Mouse (Mus musculus) forebrain, embryonic 14.5 days (tissue): ENCODE results near the gene Clip4. TPM values are rescaled to one million over a fixed set of nuclear protein-coding genes. Genes with fewer than 3 reads are reported as not detected.
A peak's percentile ranks its signal among the peaks of the same experiment; 100 is the strongest.

Experiments
- ATAC-seq: fragments of 200-750 bp; cut with Nextera tagmentation; 2 replicates; pipeline ENCODE4 v1.8.0; 2017; ENCODE audit warnings: mild to moderate bottlenecking, moderate library complexity
- DNase-seq: peaks from one replicate; pipeline ENCODE4 v3.0.0-alpha.2; 2015; ENCODE audit warnings: low spot score
- H3K27ac ChIP-seq: fragments of 300-500 bp; sonication (generic); 2 replicates; pipeline ENCODE4 v1.5.1; 2014; ENCODE audit warnings: low read depth, mild to moderate bottlenecking, control low read depth, low read length, moderate library complexity
- H3K27me3 ChIP-seq: fragments of 300-500 bp; sonication (generic); replicated peaks from 2 replicates; pipeline ENCODE4 v1.6.1; 2014; ENCODE audit warnings: low read length, control low read depth, mixed read lengths; ENCODE audit not compliant: control insufficient read depth, insufficient read depth
- H3K36me3 ChIP-seq: fragments of 300-500 bp; sonication (generic); 2 replicates; pipeline ENCODE4 v1.6.1; 2014; ENCODE audit warnings: low read length, control low read depth; ENCODE audit not compliant: control insufficient read depth, insufficient read depth
- H3K4me1 ChIP-seq: fragments of 300-500 bp; sonication (generic); 2 replicates; pipeline ENCODE4 v1.6.1; 2014; ENCODE audit warnings: antibody characterized with exemption, low read length, control low read depth; ENCODE audit not compliant: control insufficient read depth, insufficient read depth
- H3K4me2 ChIP-seq: fragments of 300-500 bp; sonication (generic); 2 replicates; pipeline ENCODE4 v1.6.1; 2014; ENCODE audit warnings: mild to moderate bottlenecking, control low read depth, low read length
- H3K4me3 ChIP-seq: fragments of 300-500 bp; sonication (generic); 2 replicates; pipeline ENCODE4 v1.5.1; 2014; ENCODE audit warnings: low read depth, low read length, control low read depth
- H3K9ac ChIP-seq: fragments of 300-500 bp; sonication (generic); 2 replicates; pipeline ENCODE4 v1.6.1; 2014; ENCODE audit warnings: mild to moderate bottlenecking, low read length, control low read depth, moderate library complexity
- H3K9me3 ChIP-seq: fragments of 300-500 bp; sonication (generic); replicated peaks from 2 replicates; pipeline ENCODE4 v1.6.1; 2016; ENCODE audit warnings: low read length, control low read depth, mixed read lengths; ENCODE audit not compliant: control insufficient read depth
- WGBS: fragments of 180-500 bp; shearing (Covaris S2); extraction: QIAGEN DNeasy Blood & Tissue Kit; methylation state at CpG from one replicate; pipeline ENCODE4 v1.1.7; 2014; 5-methylcytosine and 5-hydroxymethylcytosine counted together
- polyA plus RNA-seq: library from polyadenylated mRNA; unstranded; fragments of >200 nt; fragmentation: Nextera tagmentation; extraction: Ambion mirVana; gene quantifications from 2 replicates; pipeline ENCODE4 v1.2.1, GENCODE M21; 2014

The Clip4 gene
- polyA plus RNA-seq, 1 experiment from 2014 or later = 6.9 TPM

DNA sequence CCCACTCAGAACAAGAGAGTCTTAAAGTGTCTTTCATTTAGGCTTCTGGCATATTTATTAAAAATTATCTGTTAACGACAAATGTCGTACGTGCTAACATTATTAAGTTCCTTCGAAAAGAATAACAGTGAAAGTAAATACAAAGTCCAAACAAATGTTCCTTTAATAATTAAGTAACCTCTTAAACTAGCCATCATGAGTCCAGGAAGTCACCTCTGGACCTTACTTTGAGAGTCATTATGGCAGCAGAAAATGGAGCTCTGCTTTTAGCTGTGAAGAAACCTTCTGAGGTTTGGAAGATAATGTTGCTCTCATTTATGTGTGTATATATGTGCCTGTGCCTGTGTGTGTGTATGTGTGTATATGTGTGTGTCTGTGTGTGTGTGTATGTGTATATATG lies 35.6 kb downstream of the Clip4 start:
- Histone ChIP-seq H3K9me3 (no peaks in the 10 kb centered on the region), H3K27ac (no peak overlapping the region), H3K4me2 (no peak overlapping the region), H3K4me3 (no peak overlapping the region), H3K36me3 (peaks cover 44% of the 10 kb centered on the region), H3K4me1 (no peaks in the 10 kb centered on the region), H3K27me3 (no peaks in the 10 kb centered on the region), H3K9ac (no peak overlapping the region)
- ATAC-seq = no peak
- 97% methylated on average over 4 of the region's 4 CpGs for WGBS
- DNase-seq = no peak

DNA sequence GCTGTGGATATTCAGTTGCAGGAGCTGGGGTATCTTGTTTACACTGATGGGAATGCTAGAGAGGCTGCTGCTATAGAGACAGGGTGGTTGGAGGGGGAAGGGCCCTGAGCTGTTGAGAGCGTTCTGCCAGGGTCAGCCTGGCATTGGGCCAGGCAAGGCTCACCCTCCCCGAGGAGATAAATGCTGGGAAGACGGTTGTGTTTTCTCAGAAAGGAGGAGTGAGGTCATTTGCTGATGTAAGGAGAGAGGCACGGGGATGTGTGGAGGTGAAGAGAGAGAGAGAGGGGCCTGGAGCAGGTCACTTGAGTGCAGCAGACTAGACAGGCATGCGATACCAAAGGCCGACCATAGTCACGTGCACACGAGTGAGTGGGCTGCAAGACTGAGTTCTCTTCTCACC lies 42.8 kb downstream of the Clip4 start:
- DNase-seq (peak; percentile 33), ATAC-seq (0 out of 2 replicates have a peak, but pooled peaks have one; percentile 20)
- 53% methylated on average over 8 of the region's 8 CpGs for WGBS
- no peaks in the 10 kb centered on the region for H3K27me3 ChIP-seq
- H3K4me3 ChIP-seq = no peak overlapping the region
- H3K9ac ChIP-seq = no peak overlapping the region
- H3K4me2 ChIP-seq = no peak overlapping the region
- H3K4me1 ChIP-seq = peaks cover 7% of the 10 kb centered on the region
- H3K27ac ChIP-seq = no peak overlapping the region
- H3K36me3 ChIP-seq = peaks cover 24% of the 10 kb centered on the region
- no peaks in the 10 kb centered on the region for H3K9me3 ChIP-seq

DNA sequence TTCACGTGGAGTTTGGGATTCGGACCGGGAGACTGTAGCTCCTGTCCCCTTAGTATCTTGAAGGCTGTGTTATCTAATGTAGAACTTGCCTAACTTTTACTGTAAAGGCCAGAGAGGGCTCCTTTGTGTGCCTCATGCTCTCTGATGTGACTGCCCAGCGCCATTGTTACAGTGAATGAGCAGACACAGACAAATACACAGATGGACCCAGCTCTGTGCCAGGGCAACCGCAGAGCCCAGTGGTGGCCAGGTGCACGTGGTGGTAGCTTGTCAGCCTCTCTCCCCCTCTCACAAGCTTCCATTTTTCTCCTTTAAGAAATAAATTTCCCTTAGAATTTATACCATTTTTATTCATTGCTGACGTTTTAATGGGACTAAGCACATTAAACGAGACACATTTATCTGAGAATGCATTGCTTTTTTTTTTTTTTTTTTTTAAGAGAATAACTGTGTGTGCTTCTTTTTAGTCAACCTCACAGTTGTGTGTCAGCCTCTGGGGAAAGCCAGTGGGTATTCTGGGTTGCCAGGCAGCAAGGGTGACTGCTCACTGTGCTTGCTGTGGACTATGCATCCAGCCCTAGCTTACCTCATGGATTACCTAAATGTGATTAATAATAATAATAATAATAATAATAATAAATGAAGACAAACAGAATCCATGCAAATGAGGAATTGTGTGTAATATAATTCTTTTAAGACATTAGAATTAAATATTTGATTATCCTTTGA lies 48.0 kb downstream of the Clip4 start:
- ATAC-seq (no peak; the same call in 1 of the 2 replicates), DNase-seq (peak; percentile 6)
- Histone ChIP-seq H3K27ac (no peak overlapping the region), H3K36me3 (peaks cover 11% of the 10 kb centered on the region), H3K27me3 (no peaks in the 10 kb centered on the region), H3K4me2 (no peak overlapping the region), H3K9ac (no peak overlapping the region), H3K9me3 (no peaks in the 10 kb centered on the region), H3K4me1 (peaks cover 2% of the 10 kb centered on the region; the same call in 1 of the 2 replicates), H3K4me3 (no peak overlapping the region)
- 69% methylated on average over 8 of the region's 8 CpGs for WGBS

DNA sequence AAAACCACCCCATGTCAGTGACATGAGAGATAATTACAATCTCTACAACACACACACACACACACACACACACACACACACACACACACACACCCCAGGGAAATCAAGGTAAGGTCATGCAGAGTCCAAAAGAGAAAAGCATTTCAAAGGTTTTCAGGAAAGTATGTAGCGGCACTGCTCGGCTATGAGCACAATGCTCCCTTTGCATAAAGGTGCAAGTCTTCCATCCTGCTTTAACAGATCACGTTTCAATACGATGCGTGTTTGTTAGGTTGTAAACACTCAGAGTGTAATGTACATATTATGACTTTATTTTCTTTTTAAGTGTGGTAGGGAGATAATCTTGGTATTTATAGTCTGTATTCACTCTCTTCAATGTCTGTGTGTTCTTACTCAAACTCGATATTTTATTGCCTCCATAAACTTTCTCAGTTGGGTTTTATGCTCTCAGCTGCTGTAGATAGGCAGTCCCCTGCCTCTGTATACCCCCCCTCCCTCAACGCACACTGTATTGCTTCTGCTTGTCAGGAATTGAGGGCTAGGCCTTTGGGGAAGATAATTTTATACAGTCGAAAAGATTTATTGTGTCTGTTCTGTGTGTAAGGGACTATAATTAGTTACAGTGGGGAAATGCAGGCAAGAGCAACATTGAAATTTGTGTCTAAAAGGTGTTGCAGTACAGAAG lies 55.5 kb downstream of the Clip4 start:
- Histone ChIP-seq H3K27ac (no peak overlapping the region), H3K4me1 (no peaks in the 10 kb centered on the region), H3K4me3 (no peak overlapping the region), H3K9me3 (no peaks in the 10 kb centered on the region), H3K36me3 (peaks cover 23% of the 10 kb centered on the region; the same call in 1 of the 2 replicates), H3K9ac (no peak overlapping the region), H3K27me3 (no peaks in the 10 kb centered on the region), H3K4me2 (no peak overlapping the region)
- ATAC-seq (no peak), DNase-seq (no peak)
- 86% methylated on average over 8 of the region's 8 CpGs for WGBS

DNA sequence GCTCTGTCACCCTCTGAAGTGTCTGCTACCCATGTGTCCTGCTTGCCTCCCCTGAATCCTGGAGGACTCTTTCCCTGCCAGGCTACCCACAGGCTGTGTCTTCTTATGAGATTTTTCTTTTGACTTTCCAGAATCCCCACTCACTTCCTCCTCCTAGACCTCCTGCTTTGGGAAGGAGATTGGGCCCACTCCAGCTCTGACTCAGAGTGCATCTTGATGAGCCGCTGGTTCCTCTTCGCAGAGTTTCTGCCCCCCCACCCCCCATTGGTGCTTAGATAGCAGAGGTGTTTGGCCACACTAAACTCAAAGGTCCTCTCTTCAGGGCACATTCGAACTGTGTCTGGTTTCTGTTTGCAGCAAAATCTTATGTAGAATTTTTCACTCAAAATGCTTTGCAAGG lies 58.3 kb downstream of the Clip4 start:
- Histone ChIP-seq H3K4me2 (no peak overlapping the region), H3K27me3 (no peaks in the 10 kb centered on the region), H3K4me3 (no peak overlapping the region), H3K4me1 (no peaks in the 10 kb centered on the region), H3K9me3 (no peaks in the 10 kb centered on the region), H3K36me3 (peaks cover 37% of the 10 kb centered on the region), H3K9ac (no peak overlapping the region), H3K27ac (no peak overlapping the region)
- DNase-seq = no peak
- WGBS = 94% methylated on average over 3 of the region's 3 CpGs
- ATAC-seq = no peak

DNA sequence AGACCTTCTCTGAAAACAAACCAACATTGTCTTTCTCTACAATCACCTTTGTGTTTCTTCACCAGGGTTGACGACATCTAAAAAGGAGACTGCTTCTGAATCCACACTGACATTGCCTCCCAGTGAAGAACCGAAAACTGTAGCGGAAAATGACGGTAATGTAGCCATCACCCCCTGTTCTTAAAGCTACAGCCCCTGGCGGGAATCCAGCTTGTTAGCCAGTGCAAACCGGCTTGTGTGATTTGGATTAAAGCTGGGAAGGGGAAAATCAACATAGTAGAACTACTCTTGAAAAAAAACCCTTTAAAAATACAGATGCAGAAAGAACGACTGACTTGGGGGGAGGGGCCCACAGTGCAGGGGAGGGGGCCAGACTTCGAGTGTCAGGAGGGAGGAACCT lies 59.4 kb downstream of the Clip4 start:
- Histone ChIP-seq H3K4me2 (no peak overlapping the region), H3K4me3 (no peak overlapping the region), H3K4me1 (no peaks in the 10 kb centered on the region), H3K9me3 (no peaks in the 10 kb centered on the region), H3K27me3 (no peaks in the 10 kb centered on the region), H3K36me3 (peaks cover 40% of the 10 kb centered on the region), H3K9ac (no peak overlapping the region), H3K27ac (no peak overlapping the region)
- 31% methylated on average over 8 of the region's 8 CpGs for WGBS
- ATAC-seq (no peak), DNase-seq (peak; percentile 58)

DNA sequence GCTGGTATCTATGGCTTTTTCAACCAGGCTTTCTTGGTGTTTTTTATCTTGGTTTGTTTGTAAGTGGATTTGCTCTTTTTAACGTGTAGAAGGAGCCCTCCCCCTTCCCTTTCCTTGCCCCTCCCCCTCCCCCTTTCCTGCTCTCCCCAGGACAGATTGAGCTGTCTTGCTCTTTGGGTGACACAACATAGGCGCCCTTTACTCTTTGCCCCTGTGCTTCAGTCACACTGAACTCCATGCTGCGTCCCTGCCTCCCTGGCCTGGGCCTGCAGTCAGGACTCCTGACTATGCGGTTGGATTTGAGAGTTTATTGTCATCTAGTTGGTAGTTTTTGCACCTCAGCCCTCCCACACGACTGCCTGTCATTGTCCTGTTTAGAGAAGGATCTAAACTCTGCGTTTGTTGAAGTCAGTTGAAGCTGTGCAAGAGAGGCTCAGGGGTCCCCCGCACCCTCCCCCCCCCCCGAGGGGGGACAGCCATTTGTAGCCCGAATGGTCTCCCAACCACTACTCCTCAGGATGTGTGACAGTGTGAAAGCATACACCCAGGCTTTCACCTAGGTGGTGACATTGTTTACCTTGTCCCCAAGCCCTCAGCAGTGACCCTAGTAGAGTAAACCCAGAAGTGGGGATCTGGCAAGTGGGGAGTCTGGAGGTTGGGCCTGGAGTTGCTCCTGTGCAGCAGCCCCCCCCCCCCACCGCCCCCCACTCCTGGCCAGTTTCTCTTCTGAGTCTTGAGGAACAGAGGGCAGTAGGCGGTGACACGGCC lies 60.6 kb downstream of the Clip4 start:
- Histone ChIP-seq H3K27ac (no peak overlapping the region), H3K4me1 (no peaks in the 10 kb centered on the region), H3K36me3 (peaks cover 40% of the 10 kb centered on the region), H3K9ac (no peak overlapping the region), H3K4me2 (no peak overlapping the region), H3K27me3 (no peaks in the 10 kb centered on the region), H3K9me3 (no peaks in the 10 kb centered on the region), H3K4me3 (no peak overlapping the region)
- no peak for DNase-seq
- 77% methylated on average over 12 of the region's 12 CpGs for WGBS
- ATAC-seq = peak; percentile 29; the same call in 1 of the 2 replicates

DNA sequence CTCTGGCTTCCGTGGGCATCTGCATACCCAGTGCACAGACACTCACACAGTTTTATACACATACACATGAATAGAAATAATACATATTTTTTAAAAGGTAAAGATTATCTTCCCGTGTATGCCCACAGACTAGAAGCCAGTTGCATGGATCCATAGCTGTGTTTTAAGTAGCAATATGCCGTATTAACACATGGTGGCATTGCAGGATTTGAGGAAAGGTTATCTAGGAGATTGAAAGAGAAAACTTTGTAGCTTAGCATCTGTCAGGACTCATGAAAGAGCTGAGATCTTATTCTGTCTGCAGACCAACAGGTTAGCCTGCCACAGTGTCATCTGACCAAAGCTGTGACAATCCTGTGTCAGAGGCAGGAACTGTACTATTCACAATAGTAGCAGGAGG lies 63.7 kb downstream of the Clip4 start:
- no peak for ATAC-seq
- WGBS = 91% methylated on average over 3 of the region's 3 CpGs

More for the DNA sequence above, 63.7 kb downstream of the Clip4 start:
- Histone ChIP-seq H3K4me1 (no peaks in the 10 kb centered on the region), H3K27me3 (no peaks in the 10 kb centered on the region), H3K4me2 (no peak overlapping the region), H3K27ac (no peak overlapping the region), H3K36me3 (peaks cover 28% of the 10 kb centered on the region), H3K9me3 (no peaks in the 10 kb centered on the region), H3K9ac (no peak overlapping the region), H3K4me3 (no peak overlapping the region)
- peak; percentile 58 for DNase-seq
